Comparison of ENCODE assay signal across 14 mouse cellular contexts in genomic region chr6:27913281-27913680, GRCm38 (mm10).
A peak's percentile ranks its signal among the peaks of the same experiment; 100 is the strongest.
DNase-seq lines count a peak whose midpoint lies in the region; ATAC-seq and TF ChIP-seq lines count a peak whose summit lies in the region.
"Had no signal": no experiment of that assay in that cellular context is flagged by ENCODE, and none has a peak within 500 bp of the region (broad histone marks: within the 10 kb centered on the region; RNA-seq: fewer than 3 reads in every experiment).

No protein-coding gene starts in this region.

- TF ChIP-seq CTCF in brain, embryonic 14.5 days (IDR thresholded peaks at IDR 0.05; ENCODE audit: borderline replicate concordance, extremely low read depth, insufficient read depth, insufficient read length), result no peak

- H3K36me3 ChIP-seq in limb, embryonic 14.5 days (ENCODE audit: control insufficient read depth, insufficient read depth, low read length), result no peaks in the 10 kb centered on the region
- H3K36me3 ChIP-seq: limb, embryonic 15.5 days had no signal

- H3K4me3 ChIP-seq in limb, embryonic 14.5 days (replicated peaks; ENCODE audit: low read length), result no peak overlapping the region
- H3K4me3 ChIP-seq: erythroblast, embryonic 14.5 days; limb, embryonic 15.5 days had no signal

- no peak overlapping the region for H3K9ac ChIP-seq in limb, embryonic 14.5 days (ENCODE audit: low read depth, low read length, severe bottlenecking)
- H3K9ac ChIP-seq: limb, embryonic 15.5 days had no signal

- ATAC-seq in limb, embryonic 14.5 days (ENCODE audit: low FRiP score, low read depth), result no peak
- ATAC-seq in activated CD4-positive, CD25-positive, alpha-beta regulatory T cell, adult 4 months, result no peak
- ATAC-seq: lung, postnatal 0 days had no signal

- no peaks in the 10 kb centered on the region for H3K27me3 ChIP-seq in limb, embryonic 14.5 days (ENCODE audit: control insufficient read depth, insufficient read depth, low read length)
- H3K27me3 ChIP-seq: limb, embryonic 15.5 days had no signal

- peak; percentile 3 for DNase-seq in adrenal gland, postnatal 10 days
- DNase-seq in adrenal gland, postnatal 25 days, result no peak
- peak; percentile 23 for DNase-seq in kidney, postnatal 10 days
- DNase-seq in kidney, adult 11 months, result no peak
- peak; percentile 26 for DNase-seq in brain, embryonic 14.5 days (ENCODE audit: low read depth)
- peak; percentile 49 for DNase-seq in limb, embryonic 14.5 days (ENCODE audit: low spot score)
- no peak for DNase-seq in layer of hippocampus, adult 18-20 months (ENCODE audit: low spot score in 2 of 2)
- DNase-seq: cerebellum, postnatal 14 days; kidney, adult 18-20 months; layer of hippocampus, adult 9-11 months had no signal

- WGBS in limb, embryonic 14.5 days, result 71% methylated on average over 1 of the region's 1 CpGs

- no peaks in the 10 kb centered on the region for H3K4me1 ChIP-seq in limb, embryonic 14.5 days (ENCODE audit: control insufficient read depth, insufficient read depth, low read length)
- H3K4me1 ChIP-seq: limb, embryonic 15.5 days had no signal

- no peak overlapping the region for H3K4me2 ChIP-seq in limb, embryonic 14.5 days (replicated peaks; ENCODE audit: low read depth, low read length, severe bottlenecking)
- H3K4me2 ChIP-seq: limb, embryonic 15.5 days had no signal

- peaks cover 9% of the 10 kb centered on the region for H3K9me3 ChIP-seq in limb, embryonic 14.5 days (ENCODE audit: control insufficient read depth, low read length)
- H3K9me3 ChIP-seq: limb, embryonic 15.5 days had no signal

- no peak overlapping the region for H3K27ac ChIP-seq in limb, embryonic 14.5 days (replicated peaks; ENCODE audit: low read depth, low read length)
- H3K27ac ChIP-seq: limb, embryonic 15.5 days had no signal

- no peak for TF ChIP-seq POLR2A in brain, embryonic 14.5 days (IDR thresholded peaks at IDR 0.05; ENCODE audit: borderline replicate concordance, extremely low read depth, insufficient read depth, insufficient read length, poor library complexity, severe bottlenecking)
- no peak for TF ChIP-seq POLR2A in limb, embryonic 14.5 days (IDR thresholded peaks at IDR 0.05; ENCODE audit: borderline replicate concordance, extremely low read depth, insufficient read depth, insufficient read length)

Comparison
In these comparisons a context has a peak if more than half of its experiments do, and no peak if none do; other contexts are left out.
1. DNase-seq: peak in adrenal gland, postnatal 10 days (single experiment), kidney, postnatal 10 days (single experiment), brain, embryonic 14.5 days (single experiment) and limb, embryonic 14.5 days (single experiment); none in adrenal gland, postnatal 25 days (single experiment), kidney, adult 11 months (single experiment) and layer of hippocampus, adult 18-20 months (0 of 2).